In genomic region chr9:91361033-91361855, GRCm38 (mm10) we compare ENCODE assay signal across 10 mouse cellular contexts. TPM values are rescaled to one million over a fixed set of nuclear protein-coding genes. Genes with fewer than 3 reads are reported as not detected.
DNase-seq lines count a peak whose midpoint lies in the region; ATAC-seq and TF ChIP-seq lines count a peak whose summit lies in the region.
"Had no signal": no experiment of that assay in that cellular context is flagged by ENCODE, and none has a peak within 500 bp of the region (broad histone marks: within the 10 kb centered on the region; RNA-seq: fewer than 3 reads in every experiment).

No protein-coding gene starts in this region.

- H3K27ac ChIP-seq in liver, embryonic 11.5 days (ENCODE audit: low read depth, low read length), result no peak overlapping the region
- H3K27ac ChIP-seq in embryonic facial prominence, embryonic 12.5 days, result peak overlapping the region; percentile 54; the same call in 1 of the 2 replicates
- H3K27ac ChIP-seq in limb, embryonic 11.5 days (replicated peaks; ENCODE audit: low read depth, low read length), result no peak overlapping the region
- no peak overlapping the region for H3K27ac ChIP-seq in small intestine, adult 2 months (ENCODE audit: insufficient read depth, low read depth, low read length)

- H3K36me3 ChIP-seq in liver, embryonic 11.5 days (ENCODE audit: control insufficient read depth, insufficient read depth, low read length), result no peaks in the 10 kb centered on the region
- H3K36me3 ChIP-seq in embryonic facial prominence, embryonic 12.5 days, result no peaks in the 10 kb centered on the region
- H3K36me3 ChIP-seq in limb, embryonic 11.5 days (ENCODE audit: control insufficient read depth, insufficient read depth, low read length), result no peaks in the 10 kb centered on the region
- H3K36me3 ChIP-seq in small intestine, adult 2 months (ENCODE audit: control insufficient read depth, insufficient read depth, low read length), result no peaks in the 10 kb centered on the region

- no peak for TF ChIP-seq CTCF in small intestine, adult 2 months (IDR thresholded peaks at IDR 0.05; ENCODE audit: extremely low read depth, insufficient read length, insufficient replicate concordance, low read depth, low read length)

- H3K9me3 ChIP-seq in liver, embryonic 11.5 days (ENCODE audit: control insufficient read depth, low read length), result no peaks in the 10 kb centered on the region
- H3K9me3 ChIP-seq in embryonic facial prominence, embryonic 12.5 days, result no peaks in the 10 kb centered on the region
- no peaks in the 10 kb centered on the region for H3K9me3 ChIP-seq in limb, embryonic 11.5 days (ENCODE audit: control insufficient read depth, low read length)

- no peaks in the 10 kb centered on the region; the same call in 1 of the 2 replicates for H3K4me1 ChIP-seq in liver, embryonic 11.5 days (replicated peaks; ENCODE audit: control insufficient read depth, insufficient read depth, low read length)
- H3K4me1 ChIP-seq in embryonic facial prominence, embryonic 12.5 days, result 0 out of 2 replicates have a peak, but pooled peaks cover 9% of the 10 kb centered on the region
- H3K4me1 ChIP-seq in limb, embryonic 11.5 days (ENCODE audit: control insufficient read depth, insufficient read depth, low read length), result no peaks in the 10 kb centered on the region
- peaks cover 14% of the 10 kb centered on the region; the same call in 1 of the 2 replicates for H3K4me1 ChIP-seq in small intestine, adult 2 months (ENCODE audit: control insufficient read depth, insufficient read depth, insufficient read length, low read length)

- no peak overlapping the region for H3K4me2 ChIP-seq in liver, embryonic 11.5 days
- peak overlapping the region; percentile 41; the same call in 1 of the 2 replicates for H3K4me2 ChIP-seq in embryonic facial prominence, embryonic 12.5 days (replicated peaks)
- peak overlapping the region; percentile 24; the same call in 1 of the 2 replicates for H3K4me2 ChIP-seq in limb, embryonic 11.5 days (ENCODE audit: low read depth, severe bottlenecking)

- peaks cover 89% of the 10 kb centered on the region for H3K27me3 ChIP-seq in liver, embryonic 11.5 days (replicated peaks; ENCODE audit: control insufficient read depth, insufficient read depth, low read length)
- peaks cover 64% of the 10 kb centered on the region for H3K27me3 ChIP-seq in embryonic facial prominence, embryonic 12.5 days
- H3K27me3 ChIP-seq in limb, embryonic 11.5 days (ENCODE audit: control insufficient read depth, insufficient read depth, low read length), result peaks cover 80% of the 10 kb centered on the region
- H3K27me3 ChIP-seq in small intestine, adult 2 months (ENCODE audit: control insufficient read depth, insufficient read depth, low read length), result peaks cover 54% of the 10 kb centered on the region

- 1% methylated on average over 34 of the region's 35 CpGs for WGBS in liver, embryonic 11.5 days
- under 1% methylated on average over 35 of the region's 35 CpGs for WGBS in embryonic facial prominence, embryonic 12.5 days
- WGBS in limb, embryonic 11.5 days, result under 1% methylated on average over 35 of the region's 35 CpGs
- 5% methylated on average over 35 of the region's 35 CpGs for WGBS in small intestine, adult 2 months

- H3K9ac ChIP-seq in liver, embryonic 11.5 days (ENCODE audit: low read depth, low read length), result no peak overlapping the region
- H3K9ac ChIP-seq in embryonic facial prominence, embryonic 12.5 days, result no peak overlapping the region
- no peak overlapping the region for H3K9ac ChIP-seq in limb, embryonic 11.5 days (ENCODE audit: low read length)

- ATAC-seq in liver, embryonic 11.5 days (replicated peaks; ENCODE audit: low FRiP score), result 0 out of 2 replicates have a peak, but pooled peaks have one; percentile 4
- ATAC-seq in embryonic facial prominence, embryonic 12.5 days (ENCODE audit: insufficient number of reproducible peaks, insufficient read depth, low FRiP score, low TSS enrichment), result peak; percentile 32; the same call in 1 of the 2 replicates
- peak; percentile 23; the same call in 1 of the 2 replicates for ATAC-seq in limb, embryonic 11.5 days (ENCODE audit: insufficient number of reproducible peaks, low FRiP score, low TSS enrichment, low read depth)

- TF ChIP-seq POLR2A in small intestine, adult 2 months (IDR thresholded peaks at IDR 0.05; ENCODE audit: low read depth, low read length), result no peak

- no peak overlapping the region for H3K4me3 ChIP-seq in liver, embryonic 11.5 days (ENCODE audit: low read depth, low read length)
- peak overlapping the region; percentile 34 for H3K4me3 ChIP-seq in embryonic facial prominence, embryonic 12.5 days
- H3K4me3 ChIP-seq in limb, embryonic 11.5 days (ENCODE audit: low read depth, low read length), result peak overlapping the region; percentile 1; the same call in 1 of the 2 replicates
- peak overlapping the region; percentile 49; the same call in 1 of the 2 replicates for H3K4me3 ChIP-seq in small intestine, adult 2 months (ENCODE audit: low read depth, low read length)

- DNase-seq in liver, embryonic 11.5 days (ENCODE audit: low spot score), result no peak
- no peak for DNase-seq in liver
- peak; percentile 61 for DNase-seq in limb, embryonic 11.5 days (ENCODE audit: low spot score)
- no peak for DNase-seq in gastrocnemius, postnatal 4 days (ENCODE audit: low spot score in 2 of 2)
- DNase-seq in adrenal gland, postnatal 4 days (ENCODE audit: low spot score in 2 of 2), result no peak
- no peak for DNase-seq in c-Kit-positive CD71-positive TER-119-positive erythroid progenitor cells, embryonic 14.5 days (ENCODE audit: low spot score)
- DNase-seq: kidney, postnatal 10 days; thymus, postnatal 25 days had no signal

RNA-seq across cellular contexts. Expression of gene Zic4, which starts 1.0 kb away (rescaled TPM):
- polyA plus RNA-seq in liver, embryonic 11.5 days (2014; fragmentation: Nextera tagmentation; extraction: Ambion mirVana), result not detected in 2 replicates
- 5.6 and 6.0 TPM in 2 replicates for polyA plus RNA-seq in embryonic facial prominence, embryonic 12.5 days (2016; fragmentation: Nextera tagmentation; extraction: Ambion mirVana)
- 0.34 and 0.37 TPM in 2 replicates for polyA plus RNA-seq in limb, embryonic 11.5 days (2014; fragmentation: Nextera tagmentation; extraction: Ambion mirVana)
- polyA plus RNA-seq in small intestine, adult 2 months (2012; rRNA removed), result not detected in 2 replicates
- total RNA-seq in gastrocnemius, postnatal 4 days (2021), result under 1 TPM; 0.73 to 0.78 TPM
- total RNA-seq in adrenal gland, postnatal 4 days (2021), result under 1 TPM in 1 of 2 experiments, not detected in 1; 0.56 TPM

RNA-seq across cellular contexts. Expression of gene Zic1, which starts 4.4 kb away (rescaled TPM):
- polyA plus RNA-seq in liver, embryonic 11.5 days (2014; fragmentation: Nextera tagmentation; extraction: Ambion mirVana), result 0.04 and 0.06 TPM in 2 replicates
- polyA plus RNA-seq in embryonic facial prominence, embryonic 12.5 days (2016; fragmentation: Nextera tagmentation; extraction: Ambion mirVana), result 2.1 TPM in 2 replicates
- polyA plus RNA-seq in limb, embryonic 11.5 days (2014; fragmentation: Nextera tagmentation; extraction: Ambion mirVana), result 0.18 and 0.27 TPM in 2 replicates
- polyA plus RNA-seq in small intestine, adult 2 months (2012; rRNA removed), result not detected in 2 replicates
- 1 to 10 TPM; 2.2 to 2.4 TPM for total RNA-seq in gastrocnemius, postnatal 4 days (2021)
- total RNA-seq in adrenal gland, postnatal 4 days (2021), result 1 to 10 TPM in 1 of 2 experiments, not detected in 1; 2.2 TPM
